Mouse (Mus musculus): ENCODE results near the gene Gm7075. TPM values are rescaled to one million over a fixed set of nuclear protein-coding genes. Genes with fewer than 3 reads are reported as not detected.
A peak's percentile ranks its signal among the peaks of the same experiment; 100 is the strongest.
"Not testable (repeated sequence)": the region's sequence is repeated elsewhere in the genome, so short reads cannot be mapped to it uniquely, and the experiment has no call there.

Gm7075 gene
- polyA plus RNA-seq, 1 experiment, result not detected

DNA sequence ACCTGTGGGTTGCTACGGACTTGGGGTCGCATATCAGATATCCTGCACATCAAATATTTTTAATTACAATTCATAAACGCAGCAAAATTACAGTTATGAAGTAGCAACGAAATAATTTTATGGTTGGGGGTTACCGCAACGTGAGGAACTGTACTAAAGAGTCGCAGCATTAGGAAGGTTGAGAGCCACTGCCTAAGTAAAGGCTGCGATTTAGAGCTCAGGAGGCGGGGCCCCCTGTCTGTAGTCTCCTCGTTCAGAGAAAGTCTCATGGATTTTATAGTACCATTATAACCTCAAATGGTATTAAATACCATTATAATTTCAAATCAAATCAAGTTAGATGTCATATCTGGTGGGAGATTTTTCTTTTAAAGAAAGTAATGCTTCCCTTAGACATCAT lies 34.6 kb downstream of the Gm7075 start:
- no peak for TF ChIP-seq MYOG (IDR thresholded peaks at IDR 0.05; ENCODE audit: control insufficient read depth, extremely low read depth, insufficient read length)
- no peak for TF ChIP-seq CEBPB (IDR thresholded peaks at IDR 0.05; ENCODE audit: low read depth)
- TF ChIP-seq MAX (IDR thresholded peaks at IDR 0.05), result no peak
- no peak for TF ChIP-seq USF1 (IDR thresholded peaks at IDR 0.05; ENCODE audit: low read depth)
- TF ChIP-seq MYOD1 (IDR thresholded peaks at IDR 0.05; ENCODE audit: control insufficient read depth, insufficient read length, low read depth), result no peak
- Histone ChIP-seq H3ac (ENCODE audit: control insufficient read depth, insufficient read length, low read depth) (no peak overlapping the region), H3K79me3 (ENCODE audit: low read depth) (no peaks in the 10 kb centered on the region), H3K4me3 (ENCODE audit: insufficient read depth, poor library complexity, severe bottlenecking) (no peak overlapping the region), H3K27me3 (ENCODE audit: control insufficient read depth, insufficient read depth, insufficient read length) (no peaks in the 10 kb centered on the region), H3K79me2 (ENCODE audit: control insufficient read depth, insufficient read depth) (no peaks in the 10 kb centered on the region), H3K36me3 (ENCODE audit: control insufficient read depth, insufficient read depth) (no peaks in the 10 kb centered on the region)

DNA sequence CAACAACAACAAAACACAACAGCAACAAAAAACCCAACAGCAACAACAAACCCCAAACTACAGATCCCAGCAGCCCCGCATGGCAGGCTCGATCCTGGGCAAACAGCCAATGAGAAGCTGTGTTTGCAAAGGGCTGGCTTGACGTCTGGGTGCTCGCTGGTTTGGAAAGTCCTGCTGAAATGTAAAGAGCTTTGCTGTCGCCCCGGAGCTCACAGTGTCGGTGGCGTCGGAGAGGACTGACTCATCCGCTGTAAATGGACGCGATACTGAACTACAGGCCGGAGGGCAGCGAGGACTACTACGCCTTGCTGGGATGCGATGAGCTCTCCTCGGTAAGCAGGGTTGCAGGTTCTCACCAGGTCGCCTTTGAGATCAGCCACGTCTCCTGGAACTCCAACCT lies 35.1 kb downstream of the Gm7075 start:
- H3K27me3 ChIP-seq (ENCODE audit: control insufficient read depth, insufficient read depth, insufficient read length), result no peaks in the 10 kb centered on the region
- no peaks in the 10 kb centered on the region for H3K79me3 ChIP-seq (ENCODE audit: low read depth)
- H3K36me3 ChIP-seq (ENCODE audit: control insufficient read depth, insufficient read depth), result no peaks in the 10 kb centered on the region
- TF ChIP-seq MYOD1 (IDR thresholded peaks at IDR 0.05; ENCODE audit: control insufficient read depth, insufficient read length, low read depth) (no peak), MAX (IDR thresholded peaks at IDR 0.05) (no peak), CTCF (IDR thresholded peaks at IDR 0.05; ENCODE audit: control insufficient read depth, insufficient read depth, insufficient read length) (no peak), USF1 (IDR thresholded peaks at IDR 0.05; ENCODE audit: low read depth) (no peak), CEBPB (IDR thresholded peaks at IDR 0.05; ENCODE audit: low read depth) (no peak), FOSL1 (IDR thresholded peaks at IDR 0.05; ENCODE audit: insufficient read depth, low read length, poor library complexity, severe bottlenecking) (no peak), MYOG (IDR thresholded peaks at IDR 0.05; ENCODE audit: control insufficient read depth, extremely low read depth, insufficient read length) (no peak)
- H3K79me2 ChIP-seq (ENCODE audit: control insufficient read depth, insufficient read depth), result no peaks in the 10 kb centered on the region
- no peak overlapping the region for H3K4me3 ChIP-seq (ENCODE audit: insufficient read depth, poor library complexity, severe bottlenecking)
- H3ac ChIP-seq (ENCODE audit: control insufficient read depth, insufficient read length, low read depth), result peak overlapping the region; percentile 62

DNA sequence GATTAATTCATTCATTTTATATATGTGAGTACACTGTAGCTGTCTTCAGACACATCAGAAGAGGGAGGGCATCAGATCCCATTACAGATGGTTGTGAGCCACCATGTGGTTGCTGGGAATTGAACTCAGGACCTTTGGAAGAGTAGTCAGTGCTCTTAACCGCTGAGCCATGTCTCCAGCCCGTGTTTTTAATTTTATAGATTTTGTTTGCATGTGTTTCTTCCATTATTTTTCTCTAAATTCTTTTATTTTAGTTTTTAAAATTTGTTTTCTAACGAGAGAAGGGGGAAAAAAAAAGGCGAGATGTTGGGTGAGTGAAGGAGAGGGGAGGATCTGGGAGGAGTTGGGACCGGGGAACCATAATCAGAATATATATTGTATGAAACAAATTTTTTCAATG lies 35.7 kb downstream of the Gm7075 start:
- not testable (repeated sequence) for H3K27me3 ChIP-seq (ENCODE audit: control insufficient read depth, insufficient read depth, insufficient read length); H3K79me2 ChIP-seq (ENCODE audit: control insufficient read depth, insufficient read depth); H3K4me3 ChIP-seq (ENCODE audit: insufficient read depth, poor library complexity, severe bottlenecking); H3ac ChIP-seq (ENCODE audit: control insufficient read depth, insufficient read length, low read depth); H3K79me3 ChIP-seq (ENCODE audit: low read depth); H3K36me3 ChIP-seq (ENCODE audit: control insufficient read depth, insufficient read depth)

DNA sequence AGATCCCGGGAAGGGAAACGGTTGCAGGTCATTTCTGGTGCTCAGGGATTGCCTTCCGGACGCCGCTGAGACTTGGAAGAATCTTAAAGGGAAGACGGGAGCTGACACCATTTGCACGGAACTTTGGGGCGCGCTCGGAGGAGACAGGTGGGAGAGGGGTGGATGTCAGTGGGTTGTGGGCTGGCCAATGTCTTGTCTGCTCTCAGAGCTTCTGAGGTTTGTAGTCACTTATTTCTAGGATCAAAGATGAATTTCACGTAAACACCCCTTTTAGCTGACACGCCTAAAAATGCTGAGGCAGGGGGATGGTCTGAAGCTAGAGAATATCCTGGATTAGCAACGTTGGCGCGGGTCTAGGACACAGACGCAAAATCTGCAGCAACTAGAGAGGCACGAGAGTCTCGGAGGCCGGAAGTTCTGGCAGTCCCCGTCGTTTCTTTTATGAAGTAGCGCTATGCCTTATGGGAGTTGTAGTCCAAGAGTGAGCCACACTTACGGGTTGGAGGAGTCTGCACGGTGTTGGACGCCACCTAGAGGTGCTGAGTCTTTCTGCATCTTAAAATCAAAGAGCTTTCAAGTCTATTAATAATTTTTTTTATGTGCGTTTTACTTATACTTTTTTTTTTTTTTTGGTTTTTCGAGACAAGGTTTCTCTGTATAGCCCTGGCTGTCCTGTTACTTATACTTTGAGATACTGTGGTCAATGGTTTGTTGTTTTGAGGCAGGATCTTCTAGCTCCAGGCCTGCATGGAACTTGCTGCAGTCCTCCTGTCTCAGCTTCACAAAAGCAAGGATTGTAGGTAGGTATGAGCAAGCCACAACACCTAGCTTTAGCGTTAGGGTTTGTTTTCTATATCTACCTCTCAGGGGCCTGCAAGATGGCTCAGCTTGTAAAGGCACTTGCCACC lies 39.0 kb downstream of the Gm7075 start, which contains the start of gene Dnajc12:
Dnajc12 (plus strand) TSS at position 72 of the 908 bp plus-strand sequence.
- Histone ChIP-seq H3K4me3 (ENCODE audit: insufficient read depth, poor library complexity, severe bottlenecking) (peak within 1 kb of the TSS; percentile 33), H3K36me3 (ENCODE audit: control insufficient read depth, insufficient read depth) (no peaks in the 10 kb centered on the region), H3ac (ENCODE audit: control insufficient read depth, insufficient read length, low read depth) (peak within 1 kb of the TSS; percentile 18), H3K79me3 (ENCODE audit: low read depth) (no peaks in the 10 kb centered on the region), H3K27me3 (ENCODE audit: control insufficient read depth, insufficient read depth, insufficient read length) (no peaks in the 10 kb centered on the region), H3K79me2 (ENCODE audit: control insufficient read depth, insufficient read depth) (no peaks in the 10 kb centered on the region)
- peak; percentile 39 for TF ChIP-seq CTCF (IDR thresholded peaks at IDR 0.05; ENCODE audit: control insufficient read depth, insufficient read depth, insufficient read length)
- no peak for TF ChIP-seq MYOG (IDR thresholded peaks at IDR 0.05; ENCODE audit: control insufficient read depth, extremely low read depth, insufficient read length)
- TF ChIP-seq MYOD1 (IDR thresholded peaks at IDR 0.05; ENCODE audit: control insufficient read depth, insufficient read length, low read depth), result peak; percentile 5

DNA sequence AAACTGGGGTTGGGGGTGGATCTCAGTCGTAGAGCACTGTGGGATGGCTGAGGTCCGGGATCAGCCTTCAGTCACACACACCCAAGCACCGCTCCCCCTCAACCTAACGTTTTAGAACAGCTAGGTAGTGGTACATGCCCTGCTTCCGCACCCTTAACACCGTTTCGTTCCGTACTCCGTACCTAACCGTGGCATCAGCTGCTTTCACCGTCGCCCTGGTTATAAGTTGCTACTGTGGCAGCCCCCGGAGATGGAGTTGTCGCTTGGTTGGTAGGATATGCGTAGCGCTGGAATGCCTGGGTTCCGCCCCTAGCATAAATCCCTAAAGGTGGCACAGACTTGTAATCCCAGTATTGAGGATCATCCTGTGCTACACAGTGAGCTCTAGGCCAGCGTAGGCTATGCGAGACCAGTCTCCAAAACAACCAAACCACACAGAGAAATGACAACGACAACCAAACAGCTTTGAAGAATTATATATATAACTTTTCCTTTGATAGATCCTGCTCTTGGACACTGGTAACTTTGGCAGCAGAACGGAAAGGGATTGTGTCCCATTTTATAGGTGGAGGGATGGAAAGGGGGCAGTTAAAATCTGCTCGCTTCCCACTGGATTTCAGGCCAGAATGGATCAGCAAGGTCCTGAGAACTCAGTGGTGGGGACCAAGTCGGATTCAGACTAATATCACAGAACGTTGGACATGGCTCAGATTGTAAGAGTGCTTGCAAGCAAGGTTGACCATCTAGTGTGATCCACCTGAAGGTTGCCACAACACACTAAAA lies 39.9 kb downstream of the Gm7075 start, which contains the start of gene Sirt1:
Sirt1 (minus strand) TSS at position 207 of the 783 bp plus-strand sequence.
- Histone ChIP-seq H3K27me3 (ENCODE audit: control insufficient read depth, insufficient read depth, insufficient read length) (no peaks in the 10 kb centered on the region), H3K79me2 (ENCODE audit: control insufficient read depth, insufficient read depth) (no peaks in the 10 kb centered on the region), H3ac (ENCODE audit: control insufficient read depth, insufficient read length, low read depth) (peak within 1 kb of the TSS; percentile 18), H3K4me3 (ENCODE audit: insufficient read depth, poor library complexity, severe bottlenecking) (peak within 1 kb of the TSS; percentile 33), H3K79me3 (ENCODE audit: low read depth) (no peaks in the 10 kb centered on the region), H3K36me3 (ENCODE audit: control insufficient read depth, insufficient read depth) (no peaks in the 10 kb centered on the region)
- TF ChIP-seq FOSL1 (IDR thresholded peaks at IDR 0.05; ENCODE audit: insufficient read depth, low read length, poor library complexity, severe bottlenecking), result no peak
- no peak for TF ChIP-seq USF1 (IDR thresholded peaks at IDR 0.05; ENCODE audit: low read depth)
- no peak for TF ChIP-seq CTCF (IDR thresholded peaks at IDR 0.05; ENCODE audit: control insufficient read depth, insufficient read depth, insufficient read length)
- no peak for TF ChIP-seq MAX (IDR thresholded peaks at IDR 0.05)
- no peak for TF ChIP-seq CEBPB (IDR thresholded peaks at IDR 0.05; ENCODE audit: low read depth)
- no peak for TF ChIP-seq MYOD1 (IDR thresholded peaks at IDR 0.05; ENCODE audit: control insufficient read depth, insufficient read length, low read depth)
- no peak for TF ChIP-seq MYOG (IDR thresholded peaks at IDR 0.05; ENCODE audit: control insufficient read depth, extremely low read depth, insufficient read length)
